Mouse (Mus musculus) thymus, adult 2 months (tissue): ENCODE measurements around the gene Rnf220.

ENCODE experiments used
- CTCF ChIP-seq: fragments of 200-500 bp; IDR thresholded peaks from 2 replicates; pipeline ENCODE4 v1.5.1; 2012; ENCODE audit warnings: mild to moderate bottlenecking, control low read depth, low read length, moderate library complexity, borderline replicate concordance; ENCODE audit not compliant: control insufficient read depth, poor library complexity, insufficient read depth; ENCODE audit errors: extremely low read depth
- POLR2A ChIP-seq: fragments of 200-500 bp; IDR thresholded peaks from 2 replicates; pipeline ENCODE4 v1.6.1; 2012; ENCODE audit warnings: mild to moderate bottlenecking, low read length, control low read depth, moderate library complexity; ENCODE audit not compliant: control insufficient read depth, poor library complexity, insufficient read depth; ENCODE audit errors: extremely low read depth

GRCm38 (mm10) chr4:117313085-117313424 is 183.8 kb downstream of the Rnf220 start:
- TF ChIP-seq CTCF (0 out of 2 replicates have a peak, but pooled peaks have one; percentile 18), POLR2A (no peak)
